Mouse (Mus musculus) effector memory CD4-positive, alpha-beta T cell, adult 7 months (primary cell): Measurements from ENCODE around the gene Ccdc13. TPM values are rescaled to one million over a fixed set of nuclear protein-coding genes. Genes with fewer than 3 reads are reported as not detected.

ENCODE experiments used
- polyA plus RNA-seq: library from polyadenylated mRNA; unstranded; fragments of 100-300 nt; shearing (Covaris generic); gene quantifications from one replicate; pipeline ENCODE4 v1.2.1, GENCODE M21; 2017

Gene Ccdc13
- not detected for polyA plus RNA-seq

GRCm38 (mm10) chr9:121838829-121839621 lies at the start of gene Ccdc13:
TSS of gene Ccdc13 (minus strand) at chr9:121839461.

GRCm38 (mm10) chr9:121858153-121858488 lies 18.9 kb upstream of the Ccdc13 start, which contains the start of gene Higd1a:
TSS of gene Higd1a (minus strand) at chr9:121858362.

GRCm38 (mm10) chr9:121791757-121792521 lies 47.3 kb downstream of the Ccdc13 start, which contains the start of gene Hhatl:
TSS of gene Hhatl (minus strand) at chr9:121792507.

GRCm38 (mm10) chr9:121777484-121778065 lies 61.7 kb downstream of the Ccdc13 start, which contains the start of gene Klhl40:
TSS of gene Klhl40 (plus strand) at chr9:121777607.

GRCm38 (mm10) chr9:121759091-121760081 lies 79.9 kb downstream of the Ccdc13 start, which contains the start of gene Zfp651:
TSS of gene Zfp651 (plus strand) at chr9:121759330.

Other genes starting within 250 kb of the Ccdc13 start
- gene Lyzl4, start 197.4 kb downstream of the Ccdc13 start, polyA plus RNA-seq: not detected
- gene Vipr1, start 196.7 kb downstream of the Ccdc13 start, polyA plus RNA-seq: 17.3 TPM
- 18.2 TPM for gene Sec22c, start 134.0 kb downstream of the Ccdc13 start, polyA plus RNA-seq
- 14.7 TPM for gene Ss18l2, start 129.1 kb downstream of the Ccdc13 start, polyA plus RNA-seq
- gene Nktr, start 120.3 kb downstream of the Ccdc13 start, polyA plus RNA-seq: 138 TPM
- gene Zfp651, start 80.1 kb downstream of the Ccdc13 start, polyA plus RNA-seq: 0.17 TPM
- not detected for gene Klhl40, start 61.9 kb downstream of the Ccdc13 start, polyA plus RNA-seq
- gene Hhatl, start 47.0 kb downstream of the Ccdc13 start, polyA plus RNA-seq: 0.22 TPM
- gene Higd1a, start 18.9 kb upstream of the Ccdc13 start, polyA plus RNA-seq: 110 TPM
- gene Ackr2, start 58.9 kb upstream of the Ccdc13 start, polyA plus RNA-seq: not detected
- gene Cyp8b1, start 76.8 kb upstream of the Ccdc13 start, polyA plus RNA-seq: 0.39 TPM
- gene Fam198a, start 111.5 kb upstream of the Ccdc13 start, polyA plus RNA-seq: not detected
- not detected for gene Pomgnt2, start 157.6 kb upstream of the Ccdc13 start, polyA plus RNA-seq